Mouse (Mus musculus) gastrocnemius, postnatal 4 days (tissue): ENCODE results near the gene Bcl6b. TPM values are rescaled to one million over a fixed set of nuclear protein-coding genes. Genes with fewer than 3 reads are reported as not detected.

ENCODE experiments used
- DNase-seq, 2 experiments: peaks; one replicate each; pipeline ENCODE4 v3.0.0; 2021 to 2022; ENCODE audit warnings: low spot score in 2 of 2, mixed read lengths in 2 of 2
- microRNA-seq: library from miRNA; unstranded; fragments of <30 nt; microRNA quantifications from one replicate; pipeline ENCODE4 v1.2.0, GENCODE M21; 2021
- total RNA-seq, 2 experiments: library from RNA; stranded (reverse); gene quantifications; 2 replicates each; pipeline ENCODE4 v1.2.3; 2021

The Bcl6b gene
- total RNA-seq, 2 experiments from 2014 or later = 20.2 to 22.2 TPM

- DNase-seq = no peak
Measured at GRCm38 (mm10) chr11:70178311-70178710, 51.3 kb downstream of the Bcl6b start.

- no peak for DNase-seq
Measured at GRCm38 (mm10) chr11:70177647-70178046, 52.0 kb downstream of the Bcl6b start.

GRCm38 (mm10) chr11:70174491-70174890 is 55.1 kb downstream of the Bcl6b start:
- DNase-seq = no peak

Small RNA genes lying within 50 kb of the gene (microRNA-seq; reads per million reads assigned to microRNA genes)
- gene Mir195a = 1,016 reads per million, percentile 76 among the genes with 10 or more reads in this experiment
- not detected for gene Mir497
- gene Mir497b = not detected

Other genes with a start within 250 kb of the Bcl6b start
- gene Ctdnep1, start 248.6 kb downstream of the Bcl6b start, total RNA-seq = 100 to 1,000 TPM; 204 to 229 TPM
- 10 to 100 TPM; 61.9 to 63.7 TPM for gene Elp5, start 247.3 kb downstream of the Bcl6b start, total RNA-seq
- gene Gabarap, start 238.7 kb downstream of the Bcl6b start, total RNA-seq = 100 to 1,000 TPM; 234 to 246 TPM
- gene Phf23, start 234.0 kb downstream of the Bcl6b start, total RNA-seq = 10 to 100 TPM; 31.5 to 34.7 TPM
- gene Dvl2, start 229.2 kb downstream of the Bcl6b start, total RNA-seq = 10 to 100 TPM; 19.1 to 22.8 TPM
- 100 to 1,000 TPM; 233 to 241 TPM for gene Acadvl, start 214.4 kb downstream of the Bcl6b start, total RNA-seq
- 10 to 100 TPM; 23.9 to 33.8 TPM for gene Dlg4, start 212.9 kb downstream of the Bcl6b start, total RNA-seq
- gene Asgr1, start 175.7 kb downstream of the Bcl6b start, total RNA-seq = under 1 TPM in 1 of 2 experiments, not detected in 1; 0.62 TPM
- gene Asgr2, start 137.2 kb downstream of the Bcl6b start, total RNA-seq = under 1 TPM in 1 of 2 experiments, not detected in 1; 0.62 TPM
- 1 to 10 TPM; 2.8 to 4.2 TPM for gene Mgl2, start 99.5 kb downstream of the Bcl6b start, total RNA-seq
- 10 to 100 TPM in 1 of 2 experiments, 1 to 10 TPM in 1; 8.6 to 10.5 TPM for gene Clec10a, start 73.6 kb downstream of the Bcl6b start, total RNA-seq
- not detected for gene Slc16a11, start 17.0 kb downstream of the Bcl6b start, total RNA-seq
- 1 to 10 TPM; 2.6 to 3.2 TPM for gene Slc16a13, start 8.7 kb downstream of the Bcl6b start, total RNA-seq
- 10 to 100 TPM; 51.4 to 56.9 TPM for gene 0610010K14Rik, start 8.1 kb upstream of the Bcl6b start, total RNA-seq
- 1 to 10 TPM; 2.5 to 4.1 TPM for gene Gm21988, start 10.0 kb upstream of the Bcl6b start, total RNA-seq
- 100 to 1,000 TPM in 1 of 2 experiments, 10 to 100 TPM in 1; 83.0 to 103 TPM for gene Rnasek, start 10.0 kb upstream of the Bcl6b start, total RNA-seq
- 1 to 10 TPM; 1.3 to 1.7 TPM for gene Alox12, start 25.6 kb upstream of the Bcl6b start, total RNA-seq
- under 1 TPM in 1 of 2 experiments, not detected in 1; 0.13 TPM for gene Alox12e, start 92.8 kb upstream of the Bcl6b start, total RNA-seq
- under 1 TPM; 0.13 to 0.25 TPM for gene Alox15, start 122.2 kb upstream of the Bcl6b start, total RNA-seq
- gene Pelp1, start 180.2 kb upstream of the Bcl6b start, total RNA-seq = 10 to 100 TPM; 26.1 to 26.5 TPM
- 10 to 100 TPM; 20.4 to 24.7 TPM for gene Arrb2, start 202.8 kb upstream of the Bcl6b start, total RNA-seq
- 10 to 100 TPM; 11.2 TPM for gene Med11, start 222.1 kb upstream of the Bcl6b start, total RNA-seq
- gene Zmynd15, start 229.6 kb upstream of the Bcl6b start, total RNA-seq = 1 to 10 TPM in 1 of 2 experiments, under 1 TPM in 1; 0.96 to 1.3 TPM
- gene Cxcl16, start 230.2 kb upstream of the Bcl6b start, total RNA-seq = 1 to 10 TPM; 5.0 to 5.1 TPM